Mouse (Mus musculus): ENCODE results near the gene Psmd6. TPM values are rescaled to one million over a fixed set of nuclear protein-coding genes. Genes with fewer than 3 reads are reported as not detected.

Gene Psmd6
- 118 and 119 TPM in 2 replicates for total RNA-seq (2021)
- long read RNA-seq, experiment 1, transcript Psmd6-201 (8 exons, 1,387 nt), result major isoform, 192 of 208 reads
- long read RNA-seq, experiment 1, partial matches to known transcripts, result 8 of 208 reads
- long read RNA-seq, experiment 1, other reads (novel, unspliced or antisense), result 8 of 208 reads
- long read RNA-seq, experiment 2, transcript Psmd6-201 (8 exons, 1,387 nt), result major isoform, 117 of 129 reads
- long read RNA-seq, experiment 2, partial matches to known transcripts, result 10 of 129 reads
- long read RNA-seq, experiment 2, other reads (novel, unspliced or antisense), result 2 of 129 reads

GRCm38 (mm10) chr14:14120230-14121096 is at the start of gene Psmd6:
Psmd6 (minus strand) TSS chr14:14120984.
- DNase-seq, result peak; percentile 94

GRCm38 (mm10) chr14:14110710-14111109 is 10.1 kb downstream of the Psmd6 start:
- no peak for DNase-seq

GRCm38 (mm10) chr14:14104930-14105318 is 15.9 kb downstream of the Psmd6 start:
- no peak for DNase-seq

GRCm38 (mm10) chr14:14104213-14104929 is 16.4 kb downstream of the Psmd6 start:
- DNase-seq, result no peak

- no peak for DNase-seq
Measured at GRCm38 (mm10) chr14:14101296-14101695, 19.5 kb downstream of the Psmd6 start.

GRCm38 (mm10) chr14:14100773-14101280 is 20.0 kb downstream of the Psmd6 start:
- no peak for DNase-seq

GRCm38 (mm10) chr14:14098330-14098980 is 22.3 kb downstream of the Psmd6 start:
- peak; percentile 91 for DNase-seq

GRCm38 (mm10) chr14:14090571-14090970 is 30.2 kb downstream of the Psmd6 start:
- DNase-seq, result no peak

GRCm38 (mm10) chr14:14088016-14088791 is 32.6 kb downstream of the Psmd6 start:
- DNase-seq, result no peak

GRCm38 (mm10) chr14:14087348-14087747 is 33.4 kb downstream of the Psmd6 start:
- no peak for DNase-seq

- no peak for DNase-seq
Measured at GRCm38 (mm10) chr14:14086711-14087263, 34.0 kb downstream of the Psmd6 start.

GRCm38 (mm10) chr14:14083811-14084210 is 37.0 kb downstream of the Psmd6 start:
- DNase-seq, result no peak

- DNase-seq, result no peak
Measured at GRCm38 (mm10) chr14:14080604-14081194, 40.1 kb downstream of the Psmd6 start.

GRCm38 (mm10) chr14:14071456-14071855 is 49.3 kb downstream of the Psmd6 start:
- no peak for DNase-seq

GRCm38 (mm10) chr14:14070541-14071315 is 50.1 kb downstream of the Psmd6 start:
- DNase-seq, result no peak

- no peak for DNase-seq
Measured at GRCm38 (mm10) chr14:14068553-14068952, 52.2 kb downstream of the Psmd6 start.

- DNase-seq, result peak; percentile 42
Measured at GRCm38 (mm10) chr14:14067648-14068472, 52.9 kb downstream of the Psmd6 start.

GRCm38 (mm10) chr14:14066241-14066640 is 54.5 kb downstream of the Psmd6 start:
- no peak for DNase-seq

- peak; percentile 28 for DNase-seq
Measured at GRCm38 (mm10) chr14:14065142-14065498, 55.7 kb downstream of the Psmd6 start.

Data from adrenal gland, postnatal 14 days (tissue).